21 mouse cellular contexts compared by ENCODE assay signal in the genomic region with DNA sequence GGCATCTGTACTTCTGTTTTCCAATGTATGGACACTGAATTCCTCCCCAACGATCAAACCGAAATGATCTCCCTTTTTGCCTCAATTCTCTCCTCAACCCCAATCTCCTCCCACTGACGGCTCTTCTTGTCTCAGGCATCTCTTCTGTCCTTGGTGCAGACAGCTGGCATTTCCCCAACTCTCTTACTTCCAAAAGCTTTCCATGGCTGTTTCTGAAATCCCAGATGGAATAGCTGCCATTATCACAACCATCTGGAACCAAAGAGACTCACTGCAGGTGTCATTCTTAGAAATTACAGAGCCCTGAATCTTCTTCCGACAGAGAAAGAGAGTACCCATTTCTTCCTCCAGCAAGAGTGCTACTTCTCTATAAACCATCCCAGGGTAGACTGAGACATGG. TPM values are rescaled to one million over a fixed set of nuclear protein-coding genes. Genes with fewer than 3 reads are reported as not detected.
"Had no signal": no experiment of that assay in that cellular context is flagged by ENCODE, and none has a peak within 500 bp of the region (broad histone marks: within the 10 kb centered on the region; RNA-seq: fewer than 3 reads in every experiment).

No protein-coding gene starts in this region.

- ATAC-seq: liver, postnatal 0 days; lung, postnatal 0 days; midbrain, embryonic 13.5 days; midbrain, embryonic 15.5 days had no signal

- DNase-seq: liver, postnatal 0 days; lung, adult 2 months; lung, postnatal 14 days; lung, postnatal 36 days; right cerebral cortex, postnatal 14 days; thymus, adult 2 months; thymus, postnatal 25 days; thymus, postnatal 4 days had no signal

RNA-seq across cellular contexts. Expression of gene Fam198a, which starts 15.9 kb away (rescaled TPM):
- total RNA-seq: monocyte, adult 5-6 weeks; neutrophil, adult 5-6 weeks had no signal
- polyA plus RNA-seq: macrophage had no signal

RNA-seq across cellular contexts. Expression of gene Cyp8b1, which starts 18.8 kb away (rescaled TPM):
- total RNA-seq: megakaryocyte progenitor cell, adult 5-6 weeks; midbrain, postnatal 0 days; monocyte, adult 5-6 weeks; neutrophil, adult 5-6 weeks had no signal
- polyA plus RNA-seq: lung, embryonic 15.5 days; macrophage; midbrain, embryonic 11.5 days; midbrain, embryonic 13.5 days; midbrain, embryonic 15.5 days; midbrain, postnatal 0 days; neural tube, embryonic 12.5 days; neural tube, embryonic 14.5 days; testis, adult 2 months had no signal

RNA-seq across cellular contexts. Expression of gene Ackr2, which starts 36.7 kb away (rescaled TPM):
- total RNA-seq: megakaryocyte progenitor cell, adult 5-6 weeks had no signal
- polyA plus RNA-seq: macrophage had no signal
